In the genomic region with DNA sequence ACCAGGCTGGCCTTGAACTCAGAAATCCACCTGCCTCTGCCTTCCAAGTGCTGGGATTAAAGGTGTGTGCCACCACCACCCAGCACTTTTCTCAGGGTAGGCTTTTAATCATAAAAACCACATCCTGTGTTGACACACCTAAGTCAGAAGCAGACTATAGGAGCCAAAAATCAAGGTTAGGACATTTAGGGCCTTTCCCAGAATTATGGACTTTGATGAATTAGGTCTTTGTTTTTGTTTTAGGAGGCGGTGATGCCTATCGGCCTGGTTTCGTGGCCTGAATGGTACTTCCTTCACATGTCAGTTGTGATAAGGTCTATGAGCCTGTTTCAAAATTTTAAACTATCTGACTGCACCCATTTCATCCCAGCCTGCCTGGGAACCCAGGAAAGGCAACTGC, we compare ENCODE assay signal across 8 mouse cellular contexts. TPM values are rescaled to one million over a fixed set of nuclear protein-coding genes. Genes with fewer than 3 reads are reported as not detected.
DNase-seq lines count a peak whose midpoint lies in the region; ATAC-seq and TF ChIP-seq lines count a peak whose summit lies in the region.

No protein-coding gene starts in this region.

- H3K4me3 ChIP-seq in heart, adult 2 months, result peak overlapping the region; percentile 79
- peak overlapping the region; percentile 70 for H3K4me3 ChIP-seq in liver, embryonic 12.5 days

- H3K9ac ChIP-seq in heart, adult 2 months (ENCODE audit: low read depth, low read length), result peak overlapping the region; percentile 6; the same call in 1 of the 2 replicates
- no peak overlapping the region for H3K9ac ChIP-seq in liver, embryonic 12.5 days

- ATAC-seq in liver, embryonic 12.5 days, result no peak

- DNase-seq in heart, adult 2 months, result no peak
- no peak for DNase-seq in heart, adult 9 months (ENCODE audit: low spot score in 2 of 2)
- peak; percentile 44 for DNase-seq in thymus, postnatal 0 days (ENCODE audit: low spot score)
- DNase-seq in thymus, postnatal 10 days (ENCODE audit: low spot score in 2 of 2), result no peak
- no peak for DNase-seq in embryo, embryonic 11 days
- no peak for DNase-seq in right cerebral cortex, postnatal 10 days (ENCODE audit: low spot score in 2 of 2)
- no peak for DNase-seq in cerebellum, adult 18-20 months

- TF ChIP-seq EP300 in heart, adult 2 months (IDR thresholded peaks at IDR 0.05; ENCODE audit: insufficient read depth, low read depth, low read length), result no peak

- H3K27me3 ChIP-seq in heart, adult 2 months (ENCODE audit: control insufficient read depth, insufficient read depth, low read length), result no peaks in the 10 kb centered on the region
- H3K27me3 ChIP-seq in liver, embryonic 12.5 days (replicated peaks), result peaks cover 12% of the 10 kb centered on the region

- WGBS in heart, adult 2 months, result 75% methylated on average over 3 of the region's 3 CpGs
- WGBS in liver, embryonic 12.5 days (ENCODE audit: insufficient replicate concordance), result 46% methylated on average over 3 of the region's 3 CpGs

- H3K4me1 ChIP-seq in heart, adult 2 months (ENCODE audit: control insufficient read depth, insufficient read depth, low read length), result peaks cover 5% of the 10 kb centered on the region
- peaks cover 42% of the 10 kb centered on the region for H3K4me1 ChIP-seq in liver, embryonic 12.5 days

- no peaks in the 10 kb centered on the region for H3K9me3 ChIP-seq in liver, embryonic 12.5 days (replicated peaks)

- H3K79me2 ChIP-seq in heart, adult 2 months (replicated peaks; ENCODE audit: control insufficient read depth, insufficient read depth, low read length), result no peaks in the 10 kb centered on the region

- H3K36me3 ChIP-seq in heart, adult 2 months (ENCODE audit: control insufficient read depth, insufficient read depth, low read length), result no peaks in the 10 kb centered on the region
- peaks cover 8% of the 10 kb centered on the region for H3K36me3 ChIP-seq in liver, embryonic 12.5 days

- TF ChIP-seq POLR2A in heart, adult 2 months (IDR thresholded peaks at IDR 0.05; ENCODE audit: insufficient read depth, low read depth, low read length), result no peak

- TF ChIP-seq CTCF in heart, adult 2 months (IDR thresholded peaks at IDR 0.05), result no peak

- H3K27ac ChIP-seq in heart, adult 2 months, result peak overlapping the region; percentile 32; the same call in 1 of the 2 replicates
- H3K27ac ChIP-seq in liver, embryonic 12.5 days, result no peak overlapping the region

- peak overlapping the region; percentile 88 for H3K4me2 ChIP-seq in liver, embryonic 12.5 days

- intact Hi-C loops in heart, adult 2 months (cut with DNase I), result loop anchor here (5.0 to 10.0 kb wide), 2 partner anchors 188 to 491 kb away; partner anchors contain the start of gene Hcrt

RNA-seq across cellular contexts. Expression of gene Cnp, which starts 0.5 kb away (rescaled TPM):
- total RNA-seq in heart, adult 2 months (2021), result 1 to 10 TPM; 5.6 to 7.6 TPM
- polyA plus RNA-seq in heart, adult 2 months (2012; rRNA removed), result 9.5 and 11.4 TPM in 2 replicates
- 167 and 169 TPM in 2 replicates for polyA plus RNA-seq in thymus, postnatal 0 days (2015; fragmentation: Nextera tagmentation; extraction: Ambion mirVana)
- polyA plus RNA-seq in liver, embryonic 12.5 days (2016; fragmentation: Nextera tagmentation; extraction: Ambion mirVana), result 12.9 and 15.1 TPM in 2 replicates

RNA-seq across cellular contexts. Expression of gene Ttc25, which starts 28.8 kb away (rescaled TPM):
- total RNA-seq in heart, adult 2 months (2021), result under 1 TPM in 1 of 2 experiments, not detected in 1; 0.18 TPM
- polyA plus RNA-seq in heart, adult 2 months (2012; rRNA removed), result 0.18 and 0.37 TPM in 2 replicates
- 0.56 and 0.57 TPM in 2 replicates for polyA plus RNA-seq in thymus, postnatal 0 days (2015; fragmentation: Nextera tagmentation; extraction: Ambion mirVana)
- polyA plus RNA-seq in liver, embryonic 12.5 days (2016; fragmentation: Nextera tagmentation; extraction: Ambion mirVana), result 0.10 and 0.14 TPM in 2 replicates

RNA-seq across cellular contexts. Expression of gene Nkiras2, which starts 44.9 kb away (rescaled TPM):
- 10 to 100 TPM; 49.5 to 50.3 TPM for total RNA-seq in heart, adult 2 months (2021)
- 91.2 and 107 TPM in 2 replicates for polyA plus RNA-seq in heart, adult 2 months (2012; rRNA removed)
- 39.7 and 41.2 TPM in 2 replicates for polyA plus RNA-seq in thymus, postnatal 0 days (2015; fragmentation: Nextera tagmentation; extraction: Ambion mirVana)
- polyA plus RNA-seq in liver, embryonic 12.5 days (2016; fragmentation: Nextera tagmentation; extraction: Ambion mirVana), result 22.5 and 24.4 TPM in 2 replicates

RNA-seq across cellular contexts. Expression of gene Dnajc7, which starts 45.8 kb away (rescaled TPM):
- total RNA-seq in heart, adult 2 months (2021), result 100 to 1,000 TPM; 107 to 121 TPM
- polyA plus RNA-seq in heart, adult 2 months (2012; rRNA removed), result 46.1 and 77.8 TPM in 2 replicates
- polyA plus RNA-seq in thymus, postnatal 0 days (2015; fragmentation: Nextera tagmentation; extraction: Ambion mirVana), result 191 and 202 TPM in 2 replicates
- polyA plus RNA-seq in liver, embryonic 12.5 days (2016; fragmentation: Nextera tagmentation; extraction: Ambion mirVana), result 109 and 122 TPM in 2 replicates

RNA-seq across cellular contexts. Expression of gene Acly, which starts 46.4 kb away (rescaled TPM):
- total RNA-seq in heart, adult 2 months (2021), result 10 to 100 TPM; 25.5 to 34.6 TPM
- polyA plus RNA-seq in heart, adult 2 months (2012; rRNA removed), result 66.5 and 74.7 TPM in 2 replicates
- polyA plus RNA-seq in thymus, postnatal 0 days (2015; fragmentation: Nextera tagmentation; extraction: Ambion mirVana), result 99.2 and 109 TPM in 2 replicates
- polyA plus RNA-seq in liver, embryonic 12.5 days (2016; fragmentation: Nextera tagmentation; extraction: Ambion mirVana), result 135 and 136 TPM in 2 replicates

Comparison
In these comparisons a context has a peak if more than half of its experiments do, and no peak if none do; other contexts are left out.
1. RNA of gene Cnp, which starts 0.5 kb away (polyA plus RNA-seq): 167 to 169 TPM in thymus, postnatal 0 days; 12.9 to 15.1 TPM in liver, embryonic 12.5 days and 9.5 to 11.4 TPM in heart, adult 2 months; every median in the first group is over 10 times any median in the second.